Mouse (Mus musculus) thymus, postnatal 25 days (tissue): ENCODE measurements around the gene Prtn3.
A peak's percentile ranks its signal among the peaks of the same experiment; 100 is the strongest.

Experiments
- DNase-seq: peaks from one replicate; pipeline ENCODE4 v3.0.0; 2022

Gene Prtn3

GRCm38 (mm10) chr10:79855558-79856184 lies 18.6 kb upstream of the Prtn3 start:
- DNase-seq = peak; percentile 34

GRCm38 (mm10) chr10:79856280-79856679 lies 18.0 kb upstream of the Prtn3 start:
- DNase-seq = no peak

GRCm38 (mm10) chr10:79856704-79857451 lies 17.4 kb upstream of the Prtn3 start:
- DNase-seq = no peak

GRCm38 (mm10) chr10:79857452-79857811 lies 16.8 kb upstream of the Prtn3 start:
- DNase-seq = peak; percentile 54

GRCm38 (mm10) chr10:79857894-79858293 lies 16.4 kb upstream of the Prtn3 start:
- DNase-seq = no peak

- DNase-seq = no peak
Measured at GRCm38 (mm10) chr10:79858416-79859074, 15.7 kb upstream of the Prtn3 start.

- no peak for DNase-seq
Measured at GRCm38 (mm10) chr10:79859116-79859515, 15.2 kb upstream of the Prtn3 start.

GRCm38 (mm10) chr10:79860079-79860911 lies 14.0 kb upstream of the Prtn3 start:
- no peak for DNase-seq

GRCm38 (mm10) chr10:79861230-79862048 lies 12.8 kb upstream of the Prtn3 start:
- no peak for DNase-seq

GRCm38 (mm10) chr10:79862049-79862788 lies 12.1 kb upstream of the Prtn3 start:
- no peak for DNase-seq

GRCm38 (mm10) chr10:79862925-79863324 lies 11.4 kb upstream of the Prtn3 start:
- DNase-seq = no peak

GRCm38 (mm10) chr10:79864351-79865188 lies 9.7 kb upstream of the Prtn3 start:
- no peak for DNase-seq

GRCm38 (mm10) chr10:79865189-79865601 lies 9.1 kb upstream of the Prtn3 start:
- DNase-seq = no peak

- no peak for DNase-seq
Measured at GRCm38 (mm10) chr10:79865801-79866295, 8.4 kb upstream of the Prtn3 start.

- DNase-seq = no peak
Measured at GRCm38 (mm10) chr10:79866601-79867000, 7.7 kb upstream of the Prtn3 start.

- no peak for DNase-seq
Measured at GRCm38 (mm10) chr10:79871845-79872244, 2.4 kb upstream of the Prtn3 start.

GRCm38 (mm10) chr10:79872862-79873261 lies 1.4 kb upstream of the Prtn3 start:
- no peak for DNase-seq

GRCm38 (mm10) chr10:79873313-79873712 lies 963 bp upstream of the Prtn3 start:
- no peak for DNase-seq

GRCm38 (mm10) chr10:79873715-79874289 lies 474 bp upstream of the Prtn3 start:
- DNase-seq = no peak

GRCm38 (mm10) chr10:79877174-79877573 lies 2.9 kb downstream of the Prtn3 start:
- DNase-seq = no peak
